Comparison of ENCODE assay signal across 8 mouse cellular contexts in genomic region chr5:125110722-125111121, GRCm38 (mm10).
DNase-seq lines count a peak whose midpoint lies in the region; ATAC-seq lines count a peak whose summit lies in the region.

No protein-coding gene starts in this region.

- no peak overlapping the region for H3K27ac ChIP-seq in heart, embryonic 12.5 days (ENCODE audit: poor library complexity, severe bottlenecking)
- H3K27ac ChIP-seq in embryonic facial prominence, embryonic 13.5 days, result 0 out of 2 replicates have a peak overlapping the region, but pooled peaks have one; percentile 1
- peak overlapping the region; percentile 78 for H3K27ac ChIP-seq in hindbrain, embryonic 16.5 days (ENCODE audit: low read depth, low read length)

- H3K27me3 ChIP-seq in heart, embryonic 12.5 days (replicated peaks), result no peaks in the 10 kb centered on the region
- no peaks in the 10 kb centered on the region for H3K27me3 ChIP-seq in embryonic facial prominence, embryonic 13.5 days
- no peaks in the 10 kb centered on the region for H3K27me3 ChIP-seq in hindbrain, embryonic 16.5 days (replicated peaks; ENCODE audit: control insufficient read depth, insufficient read depth, low read length)

- intact Hi-C loops in gastrocnemius, postnatal 36 days (cut with DNase I), result no loop called here

- 0 out of 2 replicates have a peak overlapping the region, but pooled peaks have one; percentile 20 for H3K9ac ChIP-seq in heart, embryonic 12.5 days
- no peak overlapping the region for H3K9ac ChIP-seq in embryonic facial prominence, embryonic 13.5 days
- peak overlapping the region; percentile 43; the same call in 1 of the 2 replicates for H3K9ac ChIP-seq in hindbrain, embryonic 16.5 days (ENCODE audit: low read depth, low read length)

- no peak overlapping the region for H3K4me2 ChIP-seq in heart, embryonic 12.5 days
- no peak overlapping the region for H3K4me2 ChIP-seq in embryonic facial prominence, embryonic 13.5 days
- no peak overlapping the region for H3K4me2 ChIP-seq in hindbrain, embryonic 16.5 days (ENCODE audit: low read length)

- H3K9me3 ChIP-seq in heart, embryonic 12.5 days (replicated peaks), result no peaks in the 10 kb centered on the region
- no peaks in the 10 kb centered on the region for H3K9me3 ChIP-seq in embryonic facial prominence, embryonic 13.5 days
- H3K9me3 ChIP-seq in hindbrain, embryonic 16.5 days (ENCODE audit: control insufficient read depth, low read length), result no peaks in the 10 kb centered on the region

- no peak for DNase-seq in heart, adult 18-20 months
- DNase-seq in neural tube, embryonic 10.5 days (ENCODE audit: extremely low spot score, low spot score), result peak; percentile 78
- no peak for DNase-seq in thymus, postnatal 10 days (ENCODE audit: low spot score in 2 of 2)
- no peak for DNase-seq in right cerebral cortex, postnatal 25 days
- DNase-seq in gastrocnemius, postnatal 36 days, result no peak

- ATAC-seq in heart, embryonic 12.5 days (ENCODE audit: insufficient number of reproducible peaks, low FRiP score), result no peak
- no peak for ATAC-seq in embryonic facial prominence, embryonic 13.5 days (ENCODE audit: insufficient number of reproducible peaks, insufficient read depth, low FRiP score, low TSS enrichment, low read depth)
- ATAC-seq in hindbrain, embryonic 16.5 days, result no peak

- no peak overlapping the region for H3K4me3 ChIP-seq in heart, embryonic 12.5 days
- no peak overlapping the region for H3K4me3 ChIP-seq in embryonic facial prominence, embryonic 13.5 days
- H3K4me3 ChIP-seq in hindbrain, embryonic 16.5 days (ENCODE audit: low read length), result no peak overlapping the region

- peaks cover 57% of the 10 kb centered on the region for H3K36me3 ChIP-seq in heart, embryonic 12.5 days
- peaks cover 72% of the 10 kb centered on the region for H3K36me3 ChIP-seq in embryonic facial prominence, embryonic 13.5 days
- H3K36me3 ChIP-seq in hindbrain, embryonic 16.5 days (ENCODE audit: control insufficient read depth, insufficient read depth, low read length), result peaks cover 26% of the 10 kb centered on the region

- peaks cover 51% of the 10 kb centered on the region for H3K4me1 ChIP-seq in heart, embryonic 12.5 days (replicated peaks)
- peaks cover 47% of the 10 kb centered on the region for H3K4me1 ChIP-seq in embryonic facial prominence, embryonic 13.5 days
- H3K4me1 ChIP-seq in hindbrain, embryonic 16.5 days (ENCODE audit: control insufficient read depth, insufficient read depth, low read depth, low read length), result peaks cover 24% of the 10 kb centered on the region

- 83% methylated on average over 3 of the region's 3 CpGs for WGBS in heart, embryonic 12.5 days
- WGBS in embryonic facial prominence, embryonic 13.5 days, result 32% methylated on average over 3 of the region's 3 CpGs
- WGBS in hindbrain, embryonic 16.5 days, result 24% methylated on average over 3 of the region's 3 CpGs
